Mouse (Mus musculus): ENCODE results near the gene Trpc4ap.

- TF ChIP-seq CTCF (IDR thresholded peaks at IDR 0.05; ENCODE audit: control insufficient read depth, insufficient read depth, insufficient read length) (no peak), MYOD1 (IDR thresholded peaks at IDR 0.05; ENCODE audit: control insufficient read depth, insufficient read length, low read depth) (no peak), FOSL1 (IDR thresholded peaks at IDR 0.05; ENCODE audit: insufficient read depth, low read length, poor library complexity, severe bottlenecking) (no peak), MAX (IDR thresholded peaks at IDR 0.05) (no peak), USF1 (IDR thresholded peaks at IDR 0.05; ENCODE audit: low read depth) (no peak)
Measured at GRCm38 (mm10) chr2:155655759-155656372, 36.3 kb downstream of the Trpc4ap start.
